Mouse (Mus musculus) regulatory T cell (primary cell): ENCODE measurements around the gene Cacnb2.

Experiments
- in situ Hi-C: fragments of 300-600 bp; cut with MboI, MseI; formaldehyde crosslinking; loops from one replicate; pipeline ENCODE4 v1.15.1; 2025; ENCODE audit warnings: high pct_unique_total_duplicates

The Cacnb2 gene

DNA sequence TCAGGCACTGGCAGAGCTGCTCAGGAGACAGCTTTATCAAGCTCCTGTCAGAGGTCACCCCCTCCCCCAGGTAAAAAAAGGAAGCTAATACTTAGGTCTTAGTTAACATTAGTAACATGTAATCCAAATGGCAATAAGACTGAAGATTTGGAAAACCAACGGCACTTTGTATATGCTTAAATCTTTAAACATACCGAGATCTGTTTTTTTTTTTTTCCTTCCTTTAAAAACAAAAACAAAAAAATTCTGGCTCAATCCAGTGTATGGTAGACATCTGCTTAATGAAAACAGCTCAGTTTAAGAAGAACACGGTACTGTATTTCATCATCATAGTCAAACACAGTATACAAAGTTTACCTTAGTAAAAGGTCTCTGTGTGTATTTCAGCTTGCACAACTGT lies at the start of gene Cacnb2:
Cacnb2 (plus strand) TSS at position 301 of the 400 bp plus-strand sequence.
- in situ Hi-C loops: no loop called here

DNA sequence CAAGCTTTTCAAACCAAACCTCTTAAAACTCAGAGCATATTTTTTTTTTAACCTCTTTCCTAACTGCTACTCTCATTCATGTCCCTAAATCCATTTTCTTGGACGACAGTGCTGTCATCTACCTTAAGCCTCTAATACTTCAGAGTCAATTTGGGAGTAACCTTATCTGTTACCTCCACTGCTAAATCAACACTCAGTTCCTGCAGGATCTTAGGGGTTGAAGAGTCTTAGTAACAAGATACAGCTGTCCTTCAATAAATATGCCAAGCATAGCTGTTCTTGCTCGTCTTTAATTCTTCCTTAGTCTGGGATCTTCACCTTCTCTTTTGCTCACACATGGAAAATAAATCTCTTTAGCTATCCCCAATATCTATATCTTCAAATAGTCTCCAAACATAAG lies 34.9 kb upstream of the Cacnb2 start:
- in situ Hi-C loops: no loop called here

DNA sequence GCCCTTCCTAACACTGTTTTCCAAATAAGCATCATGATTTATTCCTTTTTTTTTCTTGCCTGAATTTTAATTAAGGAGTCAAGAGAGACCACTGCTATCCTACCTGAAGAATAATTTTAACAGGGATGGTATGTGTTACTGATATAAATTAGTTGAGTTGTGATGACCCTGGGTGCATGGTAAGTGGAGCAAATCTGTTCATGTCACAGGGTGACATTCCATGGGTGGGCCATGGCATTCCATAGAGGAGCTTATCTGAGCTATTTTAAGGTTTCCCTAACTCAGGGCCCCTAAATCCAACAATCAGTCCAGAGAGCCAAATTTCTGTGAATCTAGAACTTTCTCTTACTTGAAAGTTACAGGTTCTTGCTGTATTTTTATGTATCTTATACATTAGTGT lies 31.6 kb upstream of the Cacnb2 start:
- in situ Hi-C loops: no loop called here

DNA sequence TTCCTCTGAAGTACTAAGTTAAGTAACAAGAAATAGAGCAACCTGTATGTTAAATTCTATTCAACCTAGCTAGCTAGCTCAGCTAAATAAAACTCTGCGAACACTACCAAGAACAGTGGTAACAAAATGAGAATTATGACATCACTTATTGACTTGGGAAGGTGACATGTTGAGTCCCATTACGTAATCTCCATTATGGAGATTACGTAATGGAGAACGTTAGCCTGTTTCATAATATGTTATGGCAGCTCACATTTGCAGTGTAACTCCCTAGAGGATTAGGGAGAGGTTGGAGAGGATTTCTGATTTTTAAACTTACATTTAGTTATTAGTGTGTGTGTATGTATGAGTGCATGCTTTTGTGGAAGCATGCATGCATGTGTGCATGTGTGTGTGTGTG lies 13.3 kb upstream of the Cacnb2 start:
- in situ Hi-C loops: loop anchor here (10.0 kb wide), 1 partner anchor 1685 kb away; no protein-coding TSS in a partner anchor

DNA sequence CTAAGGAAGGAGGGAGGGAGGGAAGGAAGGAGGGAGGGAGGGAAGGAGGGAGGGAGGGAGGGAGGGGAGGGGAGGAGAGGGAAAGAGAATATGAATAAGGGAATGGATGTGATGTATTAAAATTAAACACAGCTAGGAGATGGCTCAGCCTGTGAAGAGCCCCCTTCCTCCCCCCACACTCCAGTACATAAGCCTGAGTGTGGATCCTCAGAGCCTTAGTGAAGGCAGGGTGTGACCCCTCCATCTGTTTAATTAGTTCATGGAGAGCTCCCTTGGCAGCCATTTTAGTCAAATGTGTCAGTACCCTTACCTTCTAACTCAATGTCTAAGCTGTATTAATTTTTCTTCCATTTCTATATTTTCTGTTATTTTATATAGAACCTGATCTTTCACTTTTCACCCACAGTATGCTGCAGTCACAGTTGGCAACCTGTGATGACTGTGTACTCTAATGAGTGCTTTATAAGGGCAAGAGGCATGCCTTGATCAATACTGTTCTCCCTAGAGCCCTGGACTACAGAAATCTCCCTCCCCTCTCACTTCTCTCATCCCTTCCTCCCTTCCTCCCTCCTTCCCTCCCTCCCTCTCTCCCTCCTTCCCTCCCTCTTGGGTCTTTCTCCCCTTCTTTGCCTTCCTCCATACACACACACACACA lies 4.9 kb upstream of the Cacnb2 start:
- in situ Hi-C loops: no loop called here

DNA sequence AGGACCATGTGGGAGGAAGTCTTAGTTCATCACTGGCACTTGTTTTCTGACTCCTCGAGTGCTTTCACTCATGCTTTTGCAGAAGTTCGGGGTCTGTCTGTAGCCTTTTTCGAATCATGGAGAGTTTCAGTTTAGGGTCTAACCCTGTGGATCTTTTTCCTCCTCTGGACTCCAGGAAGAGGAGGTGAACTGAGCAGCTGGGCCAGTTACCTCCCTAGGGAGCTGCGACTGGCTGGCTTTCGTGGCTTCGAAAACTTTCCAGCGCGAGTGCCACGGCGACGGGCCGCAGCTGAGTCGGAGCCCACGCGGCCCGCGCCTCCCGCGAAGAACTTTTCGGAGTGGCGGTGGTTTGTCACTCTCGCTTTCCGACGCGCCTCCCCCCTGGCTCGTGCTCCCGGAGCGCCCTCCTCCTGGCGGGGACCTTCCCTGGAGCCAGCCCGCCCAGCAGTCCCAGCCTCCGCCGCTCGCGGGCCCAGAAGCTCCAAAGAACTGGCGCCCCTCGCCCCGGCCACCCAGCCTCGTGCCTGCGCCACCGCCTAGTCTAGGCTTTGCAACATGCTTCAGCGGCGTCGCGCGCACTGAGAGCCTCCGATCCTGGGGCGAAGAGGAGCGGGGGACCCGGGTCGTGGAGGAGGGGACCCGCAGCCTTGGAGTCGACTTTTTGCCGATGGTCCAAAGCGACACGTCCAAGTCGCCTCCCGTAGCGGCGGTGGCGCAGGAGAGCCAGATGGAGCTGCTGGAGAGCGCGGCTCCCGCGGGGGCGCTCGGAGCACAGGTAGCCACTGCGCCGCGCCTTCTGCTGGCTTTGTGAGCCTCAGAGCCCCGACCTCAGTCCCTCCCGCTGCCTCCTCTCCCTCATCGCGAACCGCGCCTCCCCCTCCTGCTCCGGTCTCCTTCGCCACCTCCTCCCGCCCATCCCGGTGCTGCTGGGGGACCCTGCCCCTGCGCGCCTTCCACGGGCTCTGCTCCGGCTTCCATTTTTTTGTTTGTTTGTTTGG lies 1.2 kb downstream of the Cacnb2 start:
- in situ Hi-C loops: no loop called here

DNA sequence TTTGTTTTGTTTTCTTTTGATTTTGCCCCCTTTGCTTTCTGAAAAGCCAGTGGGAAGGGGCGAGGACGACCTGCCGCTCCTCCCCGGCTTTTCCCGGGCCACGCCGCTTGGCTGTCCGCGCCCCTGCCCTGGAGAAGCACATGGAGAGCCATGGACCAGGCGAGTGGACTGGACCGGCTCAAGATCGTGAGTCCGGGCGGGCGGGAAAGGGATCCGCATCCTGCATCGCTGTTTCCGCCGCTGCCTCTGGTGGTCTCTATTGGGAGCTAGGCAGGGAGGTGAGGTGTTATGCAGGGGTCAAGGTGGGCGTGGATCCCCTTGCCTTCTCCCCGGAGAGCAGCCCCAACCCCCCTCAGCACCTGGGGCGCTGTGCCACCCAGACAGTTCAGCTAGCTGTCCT lies 1.9 kb downstream of the Cacnb2 start:
- in situ Hi-C loops: no loop called here

DNA sequence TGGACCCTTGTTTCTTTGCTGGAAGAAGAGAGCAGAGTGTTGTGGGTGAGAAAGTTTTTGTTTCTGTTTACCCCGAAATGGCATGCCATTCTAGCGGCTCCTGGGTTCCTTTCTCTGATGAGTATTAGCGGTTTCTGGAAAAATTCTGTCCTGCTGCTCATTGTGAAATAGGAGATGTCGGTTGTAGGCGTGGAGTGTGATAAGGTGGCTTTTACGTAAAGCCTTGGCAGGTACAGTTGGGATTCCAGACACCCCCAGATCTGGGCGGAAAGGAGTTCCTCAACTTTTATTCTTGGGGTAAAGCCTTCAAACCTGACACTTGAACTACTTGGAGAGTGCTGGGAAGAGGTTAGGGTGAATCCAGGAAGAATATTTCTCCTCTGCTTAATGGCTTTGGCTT lies 2.3 kb downstream of the Cacnb2 start:
- in situ Hi-C loops: no loop called here

DNA sequence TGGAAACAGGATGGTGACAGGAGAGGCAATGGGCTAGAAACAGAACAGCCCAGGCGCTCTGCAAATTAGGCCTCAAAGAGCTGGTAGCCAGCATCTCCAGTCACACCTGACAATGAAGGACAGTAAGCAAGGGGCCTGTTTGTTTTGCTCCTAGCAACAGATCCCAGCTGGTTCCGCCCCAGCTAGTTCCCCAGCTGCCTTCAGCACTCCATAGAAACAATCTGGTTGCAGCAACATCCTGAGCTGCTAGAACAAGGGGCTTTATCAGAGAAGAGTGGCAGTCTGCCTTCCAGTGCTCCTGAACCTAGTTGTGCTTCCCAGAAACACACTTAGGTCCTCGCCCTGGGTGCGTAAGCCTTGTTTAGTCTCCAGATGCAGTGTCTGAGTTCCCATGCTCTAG lies 5.7 kb downstream of the Cacnb2 start:
- in situ Hi-C loops: no loop called here

DNA sequence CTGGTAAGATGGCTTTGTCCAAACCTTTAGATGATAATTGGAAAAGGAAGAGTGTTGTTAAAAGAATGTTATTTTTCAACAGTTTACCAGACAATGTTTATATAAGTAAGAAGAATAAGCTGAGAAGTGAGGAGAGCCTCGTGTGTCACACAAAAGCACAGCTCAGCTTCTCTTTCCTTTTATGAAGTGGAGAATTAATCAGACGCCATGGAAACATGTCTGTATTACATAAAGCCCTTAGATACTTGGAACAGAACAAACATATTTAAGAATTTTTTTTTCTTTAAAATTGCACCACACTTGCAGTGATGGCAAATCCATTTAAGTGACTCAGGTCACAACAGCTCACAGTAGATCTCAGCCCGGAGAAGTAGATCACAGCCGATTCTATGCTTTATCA lies 9.8 kb downstream of the Cacnb2 start:
- in situ Hi-C loops: no loop called here

DNA sequence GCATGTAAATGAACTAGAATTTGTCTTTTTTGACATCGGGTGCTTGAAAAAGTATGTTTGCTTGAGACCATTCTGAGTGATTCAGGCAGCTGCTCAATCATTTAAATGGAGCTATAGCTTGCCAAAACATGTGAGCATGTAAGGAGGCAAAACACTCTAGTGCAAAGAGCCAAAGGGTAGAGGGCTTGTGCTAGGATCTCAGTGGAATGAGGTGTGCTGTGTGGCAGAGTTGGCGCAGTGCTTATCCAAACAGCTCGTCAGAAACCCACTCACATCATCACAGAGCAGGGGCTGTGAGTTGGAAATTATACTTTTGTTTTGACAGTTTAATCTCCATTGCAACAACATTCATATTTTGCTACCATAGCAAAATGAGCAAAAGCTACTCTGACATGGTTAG lies 13.5 kb downstream of the Cacnb2 start:
- in situ Hi-C loops: no loop called here

DNA sequence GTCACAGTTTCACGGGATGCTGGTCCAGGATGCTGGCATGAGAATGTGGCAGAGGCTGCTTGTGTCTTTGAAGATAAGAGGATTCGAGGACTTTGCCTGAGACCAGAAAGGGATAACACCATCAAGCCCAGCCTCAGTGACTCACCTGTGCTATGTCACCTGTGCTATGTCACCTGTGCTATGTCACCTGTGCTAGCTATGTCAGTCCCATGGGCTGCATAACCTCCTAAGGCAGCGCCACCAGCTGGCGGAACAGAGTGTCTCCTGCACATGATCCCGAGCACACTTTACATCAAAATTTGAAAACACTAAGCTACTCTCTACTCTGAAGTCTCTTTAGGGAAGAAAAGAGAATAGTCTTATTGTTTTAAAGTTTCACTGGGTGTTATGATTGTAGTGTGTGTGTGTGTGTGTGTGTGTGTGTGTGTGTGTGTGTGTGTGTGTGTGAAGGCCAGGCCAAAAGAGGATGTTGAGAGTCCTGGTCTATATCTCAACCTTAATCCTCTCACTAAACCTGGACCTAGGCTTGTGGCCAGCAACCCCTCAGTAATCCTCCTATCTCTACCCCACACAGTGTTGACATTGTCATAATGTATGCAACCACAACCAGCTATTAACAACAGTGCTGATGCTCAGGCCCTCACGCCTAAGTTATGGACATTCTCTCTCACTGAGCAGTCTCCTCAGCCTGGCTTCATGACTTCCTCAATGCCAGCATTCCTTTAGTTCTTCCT lies 17.4 kb downstream of the Cacnb2 start:
- in situ Hi-C loops: no loop called here

DNA sequence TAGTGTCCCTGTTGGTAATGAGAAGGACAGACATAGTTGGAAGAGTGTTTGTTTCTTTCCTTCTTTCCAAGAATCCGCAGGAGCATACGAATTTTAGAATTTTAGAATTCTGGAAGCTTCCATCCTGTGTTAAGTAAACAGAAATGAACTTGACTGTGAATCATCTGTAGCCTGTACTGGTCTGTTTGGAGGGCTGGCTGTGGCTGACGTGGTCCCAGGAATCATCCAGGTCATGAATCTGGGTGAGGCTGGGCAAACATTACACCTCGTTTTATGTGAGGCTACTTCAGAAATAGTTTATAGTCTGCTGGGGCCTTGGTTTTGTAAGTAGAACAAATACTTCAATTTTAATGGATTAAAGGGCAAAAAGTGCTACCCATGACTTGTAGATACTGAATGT lies 18.0 kb downstream of the Cacnb2 start:
- in situ Hi-C loops: no loop called here

DNA sequence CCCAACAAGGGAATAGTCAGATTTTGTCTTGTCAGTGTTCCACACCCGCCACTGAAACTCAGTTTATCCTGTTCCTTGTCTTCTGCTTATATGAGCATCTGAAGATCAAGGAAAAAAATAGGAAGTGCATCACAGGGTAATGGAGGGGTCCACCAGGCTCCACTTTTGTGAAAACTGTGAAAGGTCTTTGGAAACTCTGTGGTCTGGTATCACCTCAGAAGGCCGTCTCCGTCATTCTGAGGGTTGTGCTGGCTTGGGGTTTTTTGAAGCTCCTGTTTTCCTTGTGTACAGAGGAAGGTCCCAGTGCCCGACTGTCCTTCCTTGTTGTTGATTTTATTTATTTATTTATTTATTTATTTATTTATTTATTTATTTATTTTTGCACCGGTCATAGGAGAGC lies 20.9 kb downstream of the Cacnb2 start:
- in situ Hi-C loops: no loop called here

DNA sequence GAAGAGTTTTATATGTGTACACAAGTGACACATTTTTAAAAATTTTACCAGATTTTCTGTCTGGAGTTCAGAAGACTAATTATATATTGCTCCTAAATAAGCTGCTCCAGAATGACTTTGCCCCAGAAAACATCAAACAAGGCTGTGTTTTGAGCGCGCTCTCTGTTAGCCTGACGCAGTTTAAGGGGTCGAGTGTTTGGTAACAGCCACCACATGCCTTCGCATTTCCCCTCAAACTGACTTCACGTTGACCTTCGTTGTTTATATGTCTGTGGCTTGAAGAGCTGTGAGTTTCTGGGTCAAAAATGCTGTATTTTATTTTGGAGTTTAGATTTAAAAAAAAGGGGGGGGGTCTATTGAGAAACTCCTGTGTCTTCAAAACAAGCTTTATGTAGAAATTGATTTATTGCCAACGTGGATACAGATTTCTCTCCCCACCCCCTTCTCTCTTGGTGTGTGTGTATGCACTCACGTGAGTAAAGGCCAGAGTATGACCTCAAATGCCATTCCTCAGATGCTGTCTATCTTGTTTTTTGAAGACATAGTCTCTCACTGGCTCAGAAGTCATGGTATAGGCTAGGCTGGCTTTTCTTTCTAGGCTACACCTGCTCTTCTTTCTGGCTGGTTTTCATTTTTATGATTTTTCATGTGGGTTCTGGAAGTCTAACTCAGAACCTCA lies 27.1 kb downstream of the Cacnb2 start:
- in situ Hi-C loops: no loop called here

DNA sequence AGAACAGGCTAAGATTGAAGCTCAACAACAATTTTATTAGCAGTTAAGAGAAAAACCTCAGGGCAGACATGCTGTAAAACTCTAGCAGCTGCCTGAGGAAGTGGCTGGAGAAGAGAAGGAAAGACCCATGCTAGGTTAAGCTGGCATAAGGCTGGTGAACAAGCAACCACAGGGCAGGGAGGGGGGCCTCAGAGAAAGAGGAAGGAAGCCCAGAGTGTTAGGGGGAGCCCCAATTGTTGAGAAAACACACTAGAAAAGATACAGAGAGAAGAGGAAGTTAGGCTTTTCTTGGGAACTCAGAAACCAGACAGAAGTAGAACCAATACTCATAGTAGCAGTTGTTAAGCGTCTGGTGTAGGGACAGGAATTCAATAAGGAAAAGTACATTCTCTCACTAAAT lies 28.7 kb downstream of the Cacnb2 start:
- in situ Hi-C loops: no loop called here

DNA sequence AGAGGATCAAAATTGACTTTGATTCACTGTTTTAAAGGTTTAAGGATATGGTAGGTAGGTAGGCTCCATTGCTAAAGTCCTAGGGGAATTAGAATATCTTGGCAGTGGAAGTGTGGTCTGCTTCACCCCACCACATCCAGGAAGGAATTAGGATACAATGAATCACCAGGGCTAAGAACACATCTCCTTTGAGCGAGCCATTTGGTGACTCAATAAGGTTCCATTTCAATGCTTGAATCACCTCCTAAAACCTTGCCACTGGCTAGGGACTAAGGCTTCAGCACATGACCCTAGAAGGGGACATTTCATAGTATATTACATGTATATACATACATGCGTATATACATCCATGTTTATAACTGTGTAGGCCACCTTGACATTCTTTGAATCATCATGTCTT lies 30.3 kb downstream of the Cacnb2 start:
- in situ Hi-C loops: no loop called here

DNA sequence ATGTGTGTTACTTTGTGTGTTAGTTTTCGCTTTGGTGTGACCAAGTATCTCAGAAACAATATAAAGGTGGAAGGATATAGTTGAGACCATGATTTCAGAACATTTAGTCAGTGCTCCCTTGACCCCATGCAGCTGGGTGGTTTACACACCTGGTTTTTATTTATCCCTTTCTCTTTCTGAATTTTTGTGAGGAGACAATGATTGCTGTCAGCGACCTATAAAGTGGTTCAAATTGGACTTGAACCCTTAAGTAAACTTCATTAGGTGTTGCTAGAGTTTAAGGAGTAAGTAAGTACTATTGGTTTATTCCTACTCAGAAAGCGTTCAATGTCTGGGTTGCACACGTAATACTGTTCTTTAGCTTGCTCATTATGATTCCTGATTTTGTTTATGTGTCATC lies 36.4 kb downstream of the Cacnb2 start:
- in situ Hi-C loops: no loop called here

DNA sequence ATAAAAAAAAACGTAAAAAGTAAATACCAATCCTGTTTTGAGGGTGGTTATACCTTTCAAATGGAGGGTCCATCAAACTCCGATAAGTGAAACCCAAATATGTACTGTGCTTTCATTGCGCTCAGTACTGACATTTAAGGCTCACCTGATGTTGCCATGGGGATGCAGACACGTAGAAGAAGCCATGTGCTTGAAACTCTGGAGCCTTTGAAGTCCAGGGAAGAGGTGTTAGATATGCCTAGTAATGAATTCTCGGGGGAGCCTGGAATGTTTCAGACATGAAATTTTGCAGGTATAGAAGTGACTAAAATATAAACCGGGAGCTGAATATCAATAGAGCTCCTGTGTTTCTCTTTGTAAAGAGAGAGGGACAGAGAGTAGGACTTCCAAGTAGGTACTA lies 37.0 kb downstream of the Cacnb2 start:
- in situ Hi-C loops: loop anchor here (5.0 kb wide), 1 partner anchor 78 kb away; no protein-coding TSS in a partner anchor

DNA sequence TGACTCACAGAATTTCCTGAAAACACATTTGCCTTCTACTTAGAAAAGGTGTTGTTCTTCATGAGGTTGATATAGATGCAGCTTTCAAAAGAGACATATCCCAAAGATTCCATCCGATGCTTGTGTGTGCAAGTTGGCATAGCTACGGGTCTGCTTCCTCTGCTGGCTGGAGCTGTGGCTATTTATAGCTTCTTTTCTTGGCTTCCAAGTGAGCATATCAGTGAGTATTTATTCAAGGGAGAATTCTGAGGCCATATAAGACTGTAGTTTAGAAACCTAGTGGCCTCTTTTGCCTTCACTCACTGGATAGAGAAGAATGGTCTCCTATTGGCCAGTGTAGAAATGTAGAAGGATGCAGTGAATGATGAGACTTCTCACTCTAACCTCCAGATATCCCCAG lies 38.2 kb downstream of the Cacnb2 start:
- in situ Hi-C loops: loop anchor here (5.0 kb wide), 1 partner anchor 79 kb away; no protein-coding TSS in a partner anchor

DNA sequence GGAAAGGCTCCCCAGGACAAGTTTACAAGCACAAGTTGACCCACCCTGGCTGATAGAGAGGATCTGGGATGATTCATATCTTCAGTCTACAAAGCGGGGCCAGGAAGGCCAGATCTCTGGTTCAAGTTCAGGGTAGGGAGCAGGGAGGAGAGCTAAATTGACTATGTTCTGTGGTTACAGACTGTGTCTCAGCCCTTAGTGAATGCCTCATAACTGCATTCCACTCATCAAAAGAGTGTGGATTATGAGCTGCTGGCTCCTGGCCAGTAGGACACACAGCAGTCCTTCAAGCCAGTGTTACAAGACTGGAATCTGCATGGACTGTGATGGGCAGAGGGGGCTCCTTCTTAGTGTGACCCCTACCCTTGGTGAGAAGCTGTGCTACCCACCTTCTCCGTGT lies 48.4 kb downstream of the Cacnb2 start:
- in situ Hi-C loops: no loop called here

DNA sequence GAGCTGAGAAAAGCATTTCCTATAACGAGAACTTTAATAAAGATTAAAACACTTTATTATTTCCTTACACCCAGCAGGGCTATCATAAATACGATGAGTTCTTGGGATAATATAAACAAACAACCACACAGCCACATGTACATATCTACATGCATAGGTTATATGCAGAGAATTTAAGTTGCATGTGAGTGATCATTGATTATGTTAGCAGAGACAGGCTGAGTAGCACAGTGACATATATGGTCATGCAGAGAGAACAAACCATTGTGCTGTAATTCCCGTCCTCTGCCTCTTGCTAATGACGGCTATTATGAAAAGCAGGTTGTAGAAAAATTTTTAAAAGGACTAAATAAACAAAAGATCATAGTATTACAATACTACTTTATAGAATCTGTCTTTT lies 53.8 kb downstream of the Cacnb2 start:
- in situ Hi-C loops: no loop called here
